Mouse (Mus musculus): Measurements from ENCODE around the gene Ankrd2. TPM values are rescaled to one million over a fixed set of nuclear protein-coding genes. Genes with fewer than 3 reads are reported as not detected.

The Ankrd2 gene
- total RNA-seq (2021) = not detected

- intact Hi-C loops (cut with DNase I) = loop anchor here (1.0 to 5.0 kb wide), 3 partner anchors 34 to 132 kb away; no protein-coding TSS in a partner anchor
- peak; percentile 87 to 91 for DNase-seq
Observed at GRCm38 (mm10) chr19:42035456-42036248, at the start of gene Ankrd2. Ankrd2 (plus strand) TSS chr19:42036000.

GRCm38 (mm10) chr19:41987206-41987605, 48.6 kb upstream of the Ankrd2 start:
- DNase-seq = no peak
- intact Hi-C loops (cut with DNase I) = no loop called here

- intact Hi-C loops (cut with DNase I) = no loop called here
- peak in 1 of 2 experiments; percentile 7 for DNase-seq
Observed at GRCm38 (mm10) chr19:41989810-41990209, 46.0 kb upstream of the Ankrd2 start.

- DNase-seq = peak in 1 of 2 experiments; percentile 5
- intact Hi-C loops (cut with DNase I) = no loop called here
Observed at GRCm38 (mm10) chr19:41991926-41992477, 43.8 kb upstream of the Ankrd2 start.

- intact Hi-C loops (cut with DNase I) = loop anchor here (1.0 kb wide), 1 partner anchor 10 kb away; no protein-coding TSS in a partner anchor
- DNase-seq = no peak
Observed at GRCm38 (mm10) chr19:41992971-41993370, 42.8 kb upstream of the Ankrd2 start.

GRCm38 (mm10) chr19:41993484-41993883, 42.3 kb upstream of the Ankrd2 start:
- intact Hi-C loops (cut with DNase I) = loop anchor here (1.0 kb wide), 1 partner anchor 10 kb away; no protein-coding TSS in a partner anchor
- DNase-seq = peak; percentile 90

- no peak for DNase-seq
- intact Hi-C loops (cut with DNase I) = no loop called here
Observed at GRCm38 (mm10) chr19:41994023-41994422, 41.8 kb upstream of the Ankrd2 start.

- DNase-seq = no peak
- intact Hi-C loops (cut with DNase I) = no loop called here
Observed at GRCm38 (mm10) chr19:41995483-41995882, 40.3 kb upstream of the Ankrd2 start.

GRCm38 (mm10) chr19:41997090-41997489, 38.7 kb upstream of the Ankrd2 start:
- intact Hi-C loops (cut with DNase I) = no loop called here

GRCm38 (mm10) chr19:41998770-41999548, 36.8 kb upstream of the Ankrd2 start:
- DNase-seq = peak; percentile 66 to 70
- intact Hi-C loops (cut with DNase I) = no loop called here

More at GRCm38 (mm10) chr19:41997090-41997489, 38.7 kb upstream of the Ankrd2 start:
- peak in 1 of 2 experiments; percentile 61 for DNase-seq

- DNase-seq = no peak
- intact Hi-C loops (cut with DNase I) = no loop called here
Observed at GRCm38 (mm10) chr19:41999688-42000283, 36.0 kb upstream of the Ankrd2 start.

- intact Hi-C loops (cut with DNase I) = no loop called here
- DNase-seq = peak; percentile 69 to 70
Observed at GRCm38 (mm10) chr19:42000446-42000958, 35.3 kb upstream of the Ankrd2 start.

- DNase-seq = no peak
- intact Hi-C loops (cut with DNase I) = no loop called here
Observed at GRCm38 (mm10) chr19:42001253-42001980, 34.4 kb upstream of the Ankrd2 start.

- intact Hi-C loops (cut with DNase I) = no loop called here
- DNase-seq = peak in 1 of 2 experiments; percentile 22
Observed at GRCm38 (mm10) chr19:42004258-42004657, 31.5 kb upstream of the Ankrd2 start.

- intact Hi-C loops (cut with DNase I) = no loop called here
- DNase-seq = peak in 1 of 2 experiments; percentile 50
Observed at GRCm38 (mm10) chr19:42005616-42006015, 30.2 kb upstream of the Ankrd2 start.

GRCm38 (mm10) chr19:42006568-42006967, 29.2 kb upstream of the Ankrd2 start:
- intact Hi-C loops (cut with DNase I) = no loop called here
- no peak for DNase-seq

- intact Hi-C loops (cut with DNase I) = no loop called here
Observed at GRCm38 (mm10) chr19:42008586-42008985, 27.2 kb upstream of the Ankrd2 start.

GRCm38 (mm10) chr19:42009067-42009466, 26.7 kb upstream of the Ankrd2 start:
- intact Hi-C loops (cut with DNase I) = no loop called here
- DNase-seq = peak in 1 of 2 experiments; percentile 13

More at GRCm38 (mm10) chr19:42008586-42008985, 27.2 kb upstream of the Ankrd2 start:
- DNase-seq = peak in 1 of 2 experiments; percentile 15

- DNase-seq = peak in 1 of 2 experiments; percentile 7
- intact Hi-C loops (cut with DNase I) = no loop called here
Observed at GRCm38 (mm10) chr19:42010436-42010835, 25.4 kb upstream of the Ankrd2 start.

- DNase-seq = no peak
- intact Hi-C loops (cut with DNase I) = no loop called here
Observed at GRCm38 (mm10) chr19:42011123-42011522, 24.7 kb upstream of the Ankrd2 start.

All from heart, postnatal 10 days (tissue).